Mouse (Mus musculus) neural tube, embryonic 14.5 days (tissue): Measurements from ENCODE around the gene Hipk2. TPM values are rescaled to one million over a fixed set of nuclear protein-coding genes. Genes with fewer than 3 reads are reported as not detected.

Experiments
- ATAC-seq: fragments of 200-750 bp; cut with Nextera tagmentation; 2 replicates; pipeline ENCODE4 v1.8.0; 2017; ENCODE audit warnings: low read depth, mild to moderate bottlenecking, moderate TSS enrichment, moderate library complexity
- H3K27ac ChIP-seq: fragments of 300-500 bp; sonication (generic); 2 replicates; pipeline ENCODE4 v1.5.1; 2014; ENCODE audit warnings: low read depth, mild to moderate bottlenecking, control low read depth, low read length, moderate library complexity, mixed read lengths
- H3K27me3 ChIP-seq: fragments of 300-500 bp; sonication (generic); 2 replicates; pipeline ENCODE4 v1.6.1; 2014; ENCODE audit warnings: low read length; ENCODE audit not compliant: control insufficient read depth, insufficient read depth
- H3K36me3 ChIP-seq: fragments of 300-500 bp; sonication (generic); 2 replicates; pipeline ENCODE4 v1.6.1; 2014; ENCODE audit warnings: low read length, mixed read lengths; ENCODE audit not compliant: control insufficient read depth, insufficient read depth
- H3K4me1 ChIP-seq: fragments of 300-500 bp; sonication (generic); 2 replicates; pipeline ENCODE4 v1.6.1; 2014; ENCODE audit warnings: low read length; ENCODE audit not compliant: control insufficient read depth, insufficient read depth
- H3K4me2 ChIP-seq: fragments of 300-500 bp; sonication (generic); 2 replicates; pipeline ENCODE4 v1.6.1; 2014; ENCODE audit warnings: mild to moderate bottlenecking, low read depth, low read length, control low read depth
- H3K4me3 ChIP-seq: fragments of 300-500 bp; sonication (generic); 2 replicates; pipeline ENCODE4 v1.5.1; 2014; ENCODE audit warnings: low read depth, low read length, control low read depth, mixed read lengths
- H3K9ac ChIP-seq: fragments of 300-500 bp; sonication (generic); replicated peaks from 2 replicates; pipeline ENCODE4 v1.6.1; 2014; ENCODE audit warnings: low read depth, mild to moderate bottlenecking, control low read depth, low read length, mixed read lengths
- H3K9me3 ChIP-seq: fragments of 300-500 bp; sonication (generic); 2 replicates; pipeline ENCODE4 v1.6.1; 2016; ENCODE audit warnings: low read length; ENCODE audit not compliant: control insufficient read depth
- WGBS: fragments of 180-500 bp; shearing (Covaris S2); extraction: QIAGEN DNeasy Blood & Tissue Kit; methylation state at CpG from one replicate; pipeline ENCODE4 v1.1.7; 2014; 5-methylcytosine and 5-hydroxymethylcytosine counted together
- polyA plus RNA-seq: library from polyadenylated mRNA; unstranded; fragments of >200 nt; fragmentation: Nextera tagmentation; extraction: Ambion mirVana; gene quantifications from 2 replicates; pipeline ENCODE4 v1.2.1, GENCODE M21; 2014

Gene Hipk2
- polyA plus RNA-seq, 1 experiment from 2014 or later, result 41.4 TPM

GRCm38 (mm10) chr6:38650263-38650937 lies 225.6 kb downstream of the Hipk2 start:
- 41% methylated on average over 14 of the region's 14 CpGs for WGBS
- ATAC-seq, result peak; percentile 72
- no peaks in the 10 kb centered on the region for H3K9me3 ChIP-seq
- no peak overlapping the region for H3K4me3 ChIP-seq
- H3K27ac ChIP-seq, result no peak overlapping the region
- H3K27me3 ChIP-seq, result no peaks in the 10 kb centered on the region
- H3K4me1 ChIP-seq, result no peaks in the 10 kb centered on the region
- no peak overlapping the region for H3K9ac ChIP-seq
- H3K4me2 ChIP-seq, result no peak overlapping the region
- H3K36me3 ChIP-seq, result no peaks in the 10 kb centered on the region

DNA sequence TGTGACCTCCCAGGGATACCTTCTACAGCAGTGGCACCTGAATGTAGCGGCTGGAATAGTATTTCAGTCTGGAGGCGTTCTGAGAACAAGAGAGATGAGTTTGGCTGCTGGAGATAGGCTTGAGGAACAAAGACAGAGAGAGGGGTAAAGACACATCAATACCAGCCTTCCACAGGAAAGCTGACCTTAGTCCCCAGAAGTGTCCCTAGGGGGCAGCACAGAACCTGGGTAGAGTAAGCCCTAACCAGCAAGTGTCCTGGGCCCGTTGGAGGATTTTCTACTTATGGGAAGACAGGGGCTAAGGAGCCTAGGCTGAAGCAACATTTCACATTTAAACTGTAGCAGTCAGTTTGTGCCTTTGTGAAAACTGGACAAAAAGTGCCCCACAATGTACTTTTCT lies 226.4 kb downstream of the Hipk2 start:
- WGBS, result 74% methylated on average over 3 of the region's 3 CpGs
- no peak overlapping the region for H3K27ac ChIP-seq
- no peaks in the 10 kb centered on the region for H3K27me3 ChIP-seq
- H3K9ac ChIP-seq, result no peak overlapping the region
- H3K9me3 ChIP-seq, result no peaks in the 10 kb centered on the region
- H3K4me1 ChIP-seq, result no peaks in the 10 kb centered on the region
- H3K4me3 ChIP-seq, result no peak overlapping the region
- H3K4me2 ChIP-seq, result no peak overlapping the region
- no peak for ATAC-seq
- no peaks in the 10 kb centered on the region for H3K36me3 ChIP-seq

Other genes starting within 250 kb of the Hipk2 start
- 0.13 TPM in 1 of 2 replicates, not detected in the other for gene Klrg2, start 238.9 kb downstream of the Hipk2 start, polyA plus RNA-seq
- 20.7 and 33.0 TPM in 2 replicates for gene Clec2l, start 213.1 kb downstream of the Hipk2 start, polyA plus RNA-seq
- gene Tbxas1, start 761 bp downstream of the Hipk2 start, polyA plus RNA-seq, result 1.7 and 2.0 TPM in 2 replicates
- gene Parp12, start 242.2 kb upstream of the Hipk2 start, polyA plus RNA-seq, result 1.6 and 4.0 TPM in 2 replicates